Mouse (Mus musculus) erythroblast, embryonic 14.5 days (primary cell): Measurements from ENCODE around the gene Cldn15.

ENCODE experiments used
- GATA1 ChIP-seq: IDR thresholded peaks from 2 replicates; pipeline ENCODE4 v1.6.1; 2012; ENCODE audit warnings: low read length, inconsistent platforms, mixed read lengths
- TAL1 ChIP-seq: IDR thresholded peaks from 3 replicates; pipeline ENCODE4 v1.6.1; 2012; ENCODE audit warnings: low read length, inconsistent platforms, mixed read lengths

DNA sequence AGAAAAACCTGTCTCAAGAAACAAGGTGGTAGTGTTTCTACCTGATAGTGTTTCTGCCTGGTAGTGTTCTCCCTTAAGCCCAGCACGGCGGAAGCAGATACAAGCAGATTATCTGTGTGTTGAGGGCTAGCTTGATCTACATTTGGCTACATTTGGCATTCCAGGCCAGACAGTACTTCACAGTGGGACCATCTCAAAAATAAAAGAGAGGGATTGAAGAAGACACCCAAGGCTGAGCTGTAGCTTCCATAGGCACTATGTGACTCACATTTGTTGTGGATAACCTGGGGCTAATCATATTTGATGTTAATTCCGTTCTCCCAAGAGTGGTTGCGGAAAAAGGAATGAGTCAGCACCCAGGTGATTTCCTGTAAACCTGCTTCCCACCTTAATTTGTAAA lies 14.3 kb upstream of the Cldn15 start:
- TF ChIP-seq TAL1, result no peak
- no peak for TF ChIP-seq GATA1
